Mouse (Mus musculus) thymus, adult 18-20 months (tissue): ENCODE results near the gene Agl.

Experiments used
- DNase-seq, 2 experiments: peaks; one replicate each; pipeline ENCODE4 v3.0.0; 2022; ENCODE audit warnings: mixed read lengths in 2 of 2

The Agl gene

DNA sequence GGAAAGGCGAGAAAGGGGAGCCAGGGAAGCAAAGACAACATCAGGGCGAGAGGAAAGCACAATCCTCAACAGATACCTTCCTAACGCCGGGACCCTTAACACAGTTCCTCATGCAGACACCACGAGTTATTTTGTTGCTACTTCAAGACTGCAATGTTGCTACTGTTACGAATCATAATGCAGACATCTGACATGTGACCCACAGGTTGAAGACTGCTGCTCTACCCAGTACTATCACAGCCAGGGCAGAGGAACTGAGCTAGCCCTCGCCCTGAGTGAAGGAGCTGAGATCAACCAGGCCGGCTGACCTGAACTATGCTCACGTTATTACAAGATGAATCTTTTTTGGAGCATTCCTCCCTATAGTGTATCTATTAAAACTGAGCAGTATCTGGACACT is 67.0 kb downstream of the Agl start:
- DNase-seq, result no peak

DNA sequence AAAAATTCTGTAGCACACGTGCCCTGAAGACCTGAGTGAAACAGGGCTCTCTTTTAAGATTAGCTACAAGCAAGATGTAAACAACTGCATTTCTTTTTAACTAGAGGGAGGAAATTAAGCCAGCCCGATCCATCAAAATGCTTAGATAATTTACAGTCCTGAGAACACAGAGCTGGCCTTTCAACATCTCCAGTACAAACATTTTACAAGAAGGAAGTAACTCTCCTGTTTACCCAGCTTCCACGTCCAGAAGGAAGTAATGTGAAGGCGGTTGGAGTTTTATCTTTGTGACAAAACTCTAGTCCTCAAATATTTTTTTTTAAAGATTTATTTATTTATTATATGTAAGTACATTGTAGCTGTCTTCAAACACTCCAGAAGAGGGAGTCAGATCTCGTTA is 67.9 kb downstream of the Agl start:
- no peak for DNase-seq

DNA sequence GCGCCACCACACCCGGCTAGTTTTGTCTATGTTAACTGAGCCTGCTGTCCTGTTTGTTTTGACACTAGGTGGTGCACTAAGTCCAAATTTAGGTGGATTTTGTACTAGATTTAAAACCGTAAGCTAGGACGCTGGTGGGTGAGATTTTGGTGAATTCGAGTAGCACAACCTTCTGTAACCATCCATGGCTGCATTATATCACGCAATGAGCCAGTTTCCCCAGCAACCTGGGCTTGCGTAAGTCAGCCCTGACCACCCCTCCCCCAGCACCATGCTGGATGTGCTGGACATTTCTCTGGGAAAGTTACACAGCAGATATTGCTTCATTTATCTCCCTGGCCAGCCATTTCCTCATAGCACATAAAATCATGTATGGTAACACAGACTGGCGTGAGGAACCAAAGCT is 70.6 kb downstream of the Agl start:
- DNase-seq, result no peak

DNA sequence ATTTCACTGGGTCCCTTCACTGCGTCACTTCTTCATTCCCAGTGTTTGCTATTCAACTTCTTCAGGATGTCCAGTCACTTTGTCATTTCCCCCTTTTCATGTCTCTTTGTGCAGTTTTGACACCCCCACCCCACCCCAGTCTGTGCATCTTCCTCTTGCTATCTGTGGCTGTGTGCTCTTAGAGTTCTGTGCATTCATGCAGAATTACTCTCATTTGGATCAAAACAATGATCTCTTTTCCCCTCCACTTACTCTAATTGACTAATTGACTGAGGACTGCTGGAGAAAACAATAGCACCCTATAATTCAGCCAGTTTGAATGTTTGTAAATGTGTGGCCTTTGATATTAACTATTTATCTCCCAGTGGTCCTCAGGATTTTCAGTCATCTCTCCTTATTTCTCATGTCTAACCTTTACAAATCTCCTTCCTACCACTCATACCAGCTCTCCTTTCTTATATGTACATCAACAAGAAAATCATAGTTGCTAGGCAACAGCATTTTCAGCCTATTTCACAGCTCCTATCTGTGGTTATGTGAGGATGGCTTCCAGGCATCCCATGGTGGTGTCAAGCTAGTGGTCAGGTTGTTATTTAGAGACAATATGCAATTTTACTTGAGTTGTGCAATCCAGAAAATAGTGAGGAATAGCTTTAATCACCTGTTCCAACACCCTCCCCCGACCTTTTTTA is 78.3 kb downstream of the Agl start:
- DNase-seq, result no peak

DNA sequence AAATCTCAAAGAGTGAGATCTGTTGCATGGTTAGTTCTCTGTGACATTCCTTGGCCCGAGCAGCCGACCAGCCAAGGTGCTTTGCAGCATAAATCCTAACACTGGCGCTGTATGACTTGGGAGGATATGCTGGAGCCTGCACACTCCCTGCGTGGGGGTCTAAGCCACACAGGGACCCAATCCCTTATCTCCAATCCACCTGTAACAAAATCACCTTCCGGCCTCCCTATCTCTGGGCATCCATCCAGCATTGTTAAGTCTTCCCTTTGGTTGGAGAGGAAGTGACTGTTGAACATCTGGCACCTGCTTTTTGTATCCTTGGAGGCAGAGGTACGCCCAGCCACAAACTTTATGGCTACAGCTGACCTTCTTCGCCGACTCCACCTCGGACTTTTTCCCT is 81.2 kb downstream of the Agl start:
- DNase-seq, result no peak

DNA sequence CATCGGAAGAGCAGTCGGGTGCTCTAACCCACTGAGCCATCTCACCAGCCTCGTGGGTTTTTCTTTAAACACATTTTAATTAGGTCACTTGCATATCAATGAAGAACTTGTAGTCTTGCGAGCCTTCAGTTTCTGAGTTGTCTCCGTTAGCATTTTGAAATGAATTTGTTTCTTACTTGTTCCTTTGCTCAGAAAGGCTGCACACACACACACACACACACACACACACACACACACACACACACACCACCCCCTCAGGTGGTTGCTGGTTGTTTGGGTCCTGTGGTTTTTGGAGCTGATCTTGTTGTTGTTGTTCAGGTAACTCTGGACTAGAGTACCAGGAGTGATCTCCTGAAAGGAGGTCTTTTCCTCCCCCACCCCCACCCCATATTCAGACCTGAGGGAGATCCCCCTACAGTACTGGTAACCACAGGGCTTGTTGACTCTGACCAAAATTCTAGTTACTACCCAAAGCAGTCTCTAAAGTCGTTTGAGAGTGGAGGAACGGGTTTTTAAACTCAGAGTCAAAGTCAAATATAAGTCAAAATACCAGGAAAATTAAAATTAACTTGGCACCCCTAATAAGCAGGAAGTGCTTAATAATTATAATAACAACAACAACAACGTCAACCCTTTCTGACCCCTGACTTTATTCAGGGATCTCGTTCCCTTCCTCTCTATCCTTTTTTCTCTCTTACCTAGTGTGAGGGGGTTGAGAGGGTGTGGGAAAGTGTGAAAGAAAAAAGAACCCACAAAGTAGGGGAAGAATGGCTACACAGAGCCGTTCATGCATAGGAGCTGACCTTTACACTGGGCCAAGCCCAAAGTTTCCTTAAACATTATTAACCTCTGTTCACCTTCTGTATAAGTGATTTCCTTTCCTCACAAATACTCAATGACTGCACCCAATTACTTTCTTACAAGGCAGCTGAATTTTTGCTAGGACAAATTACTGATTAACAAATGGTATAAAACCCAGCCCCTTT is 84.2 kb downstream of the Agl start:
- no peak for DNase-seq

DNA sequence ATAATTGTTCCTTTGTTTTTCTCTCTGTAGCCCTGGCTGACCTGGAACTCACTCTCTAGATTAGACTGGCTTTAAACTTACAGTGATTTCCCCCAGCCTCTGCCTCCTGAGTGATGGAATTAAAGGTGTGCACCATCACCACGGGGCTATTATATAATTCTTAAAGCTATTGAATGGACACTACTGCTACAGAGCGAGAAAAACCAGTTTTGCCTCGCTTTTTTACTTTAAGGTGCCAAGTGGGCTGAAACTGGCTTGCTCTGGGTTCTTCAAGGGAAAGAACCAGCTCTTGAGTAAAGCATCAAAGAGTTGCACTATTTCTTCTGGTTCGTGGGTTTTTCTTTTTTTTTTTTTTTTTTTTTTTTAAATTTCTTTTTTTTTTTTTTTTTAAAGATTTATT is 85.0 kb downstream of the Agl start:
- no peak for DNase-seq

DNA sequence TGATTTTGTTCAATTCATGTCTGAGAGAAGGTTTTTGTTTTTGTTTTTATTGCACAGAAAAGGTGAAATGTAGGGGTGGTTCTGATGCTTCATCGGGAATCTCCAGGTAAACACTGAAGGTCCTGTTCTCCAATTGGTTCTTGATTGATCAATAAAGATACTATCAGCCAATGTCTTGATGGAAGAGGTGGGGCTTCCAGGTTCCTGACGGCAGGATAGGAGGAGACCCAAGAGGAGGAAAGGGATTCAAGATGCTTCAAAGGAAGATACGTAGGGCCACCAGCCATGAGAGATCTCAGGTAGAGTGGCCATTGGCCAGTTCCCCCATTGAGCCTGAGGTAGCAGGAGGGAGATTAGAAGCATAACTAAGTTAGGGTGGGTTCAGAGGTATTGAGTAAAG is 89.0 kb downstream of the Agl start:
- no peak for DNase-seq

DNA sequence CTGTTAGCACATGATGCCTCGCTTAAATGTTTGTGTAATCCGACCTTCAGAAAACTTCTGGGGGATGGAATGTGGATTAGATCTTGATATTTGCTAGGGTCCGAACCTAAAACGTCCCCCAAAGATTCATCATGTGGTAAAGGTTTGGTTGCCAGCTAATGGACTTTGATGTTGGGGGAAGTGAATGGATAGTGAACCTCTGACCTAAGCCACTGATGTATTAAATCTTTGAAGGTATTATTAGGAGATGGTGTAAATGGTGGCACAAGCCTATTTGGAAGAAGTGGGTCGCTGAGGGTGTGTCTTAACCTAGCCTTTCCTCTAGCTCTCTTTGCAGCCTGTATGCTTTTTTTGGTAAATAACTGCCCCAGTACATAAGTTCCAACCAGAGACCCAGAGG is 94.9 kb downstream of the Agl start:
- no peak for DNase-seq

DNA sequence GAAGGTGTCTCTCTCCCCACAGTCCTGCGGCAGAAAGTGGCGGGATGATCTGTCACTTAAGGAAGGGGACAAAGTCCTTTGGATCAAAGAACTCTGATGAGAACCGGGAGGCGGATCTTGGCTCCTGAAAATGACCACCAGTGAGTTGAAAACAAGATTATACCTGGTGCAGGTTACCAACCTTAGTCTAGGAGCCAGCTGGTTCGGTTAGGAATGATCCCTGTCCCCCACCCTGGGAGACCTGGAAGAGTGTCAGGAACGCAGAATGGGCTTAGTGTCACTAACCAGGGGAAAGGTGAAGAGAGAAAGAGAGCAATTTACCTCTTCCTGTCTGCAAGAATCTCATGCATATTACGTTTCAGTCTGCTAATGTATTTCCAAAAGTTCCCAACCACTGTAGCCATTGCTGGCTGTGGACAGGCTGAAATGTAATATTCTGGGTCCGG is 95.5 kb downstream of the Agl start, which contains the start of gene Slc35a3:
Slc35a3 (minus strand) TSS at position 396 of the 446 bp plus-strand sequence.
- DNase-seq, result no peak

DNA sequence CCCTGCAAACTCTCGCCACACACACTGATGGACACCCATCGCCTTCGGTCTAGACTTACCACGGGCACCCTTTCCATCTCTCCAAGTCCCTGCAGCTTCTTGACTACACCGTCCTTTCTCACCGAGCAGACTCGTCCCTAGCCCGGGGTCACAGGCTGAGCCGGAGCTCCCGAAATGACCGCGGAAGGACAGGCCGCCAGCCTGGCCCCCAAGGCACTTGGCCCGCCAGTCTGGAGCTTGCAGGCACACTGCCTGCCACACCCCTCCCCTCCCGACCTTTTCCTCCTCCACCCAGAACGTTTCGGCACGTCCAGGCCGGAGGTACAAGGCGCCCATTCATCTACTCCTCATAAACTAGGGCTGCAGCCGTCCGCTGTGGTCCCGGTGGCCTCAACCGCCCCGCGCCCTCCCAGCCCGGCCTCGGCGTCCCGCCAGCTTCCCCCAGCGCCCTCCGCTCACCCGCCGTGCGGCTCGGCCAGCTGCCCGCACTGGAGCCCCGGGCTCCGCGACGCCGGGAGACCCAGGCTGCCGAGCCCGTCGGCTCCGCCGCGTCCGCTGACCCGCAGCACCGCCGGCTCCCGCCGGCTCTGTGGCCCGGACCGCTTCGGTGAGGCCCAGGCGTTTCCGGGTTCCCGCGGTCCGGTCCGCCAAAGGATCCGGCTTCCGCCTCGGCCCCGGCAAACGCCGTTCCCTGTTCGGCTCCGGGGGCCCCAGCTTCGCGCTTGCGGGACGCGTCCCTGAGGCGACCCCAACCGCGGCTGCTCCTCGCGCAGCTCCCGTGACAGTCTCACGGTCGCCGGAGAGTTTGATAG is 96.1 kb downstream of the Agl start:
- peak; percentile 36 to 42 for DNase-seq

DNA sequence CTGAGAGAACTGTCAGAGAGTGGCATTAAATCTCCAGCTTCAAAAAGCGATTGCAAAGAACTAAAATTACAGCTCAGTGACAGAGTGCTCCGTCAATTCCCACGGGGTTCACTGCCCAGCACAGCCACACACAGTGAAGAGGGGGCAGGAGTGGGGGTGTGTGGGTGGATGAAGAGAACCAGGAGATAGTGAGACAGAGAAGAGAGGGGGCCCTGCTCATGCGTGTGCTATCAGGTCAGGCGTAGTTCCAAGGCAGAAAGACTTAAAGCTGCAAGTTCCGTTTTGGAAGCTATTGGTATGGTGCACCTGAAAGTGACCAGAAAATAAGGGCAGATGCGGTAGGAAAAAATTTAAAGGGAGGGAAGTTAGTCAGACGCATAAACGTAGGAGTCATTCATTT is 97.0 kb downstream of the Agl start:
- no peak for DNase-seq

DNA sequence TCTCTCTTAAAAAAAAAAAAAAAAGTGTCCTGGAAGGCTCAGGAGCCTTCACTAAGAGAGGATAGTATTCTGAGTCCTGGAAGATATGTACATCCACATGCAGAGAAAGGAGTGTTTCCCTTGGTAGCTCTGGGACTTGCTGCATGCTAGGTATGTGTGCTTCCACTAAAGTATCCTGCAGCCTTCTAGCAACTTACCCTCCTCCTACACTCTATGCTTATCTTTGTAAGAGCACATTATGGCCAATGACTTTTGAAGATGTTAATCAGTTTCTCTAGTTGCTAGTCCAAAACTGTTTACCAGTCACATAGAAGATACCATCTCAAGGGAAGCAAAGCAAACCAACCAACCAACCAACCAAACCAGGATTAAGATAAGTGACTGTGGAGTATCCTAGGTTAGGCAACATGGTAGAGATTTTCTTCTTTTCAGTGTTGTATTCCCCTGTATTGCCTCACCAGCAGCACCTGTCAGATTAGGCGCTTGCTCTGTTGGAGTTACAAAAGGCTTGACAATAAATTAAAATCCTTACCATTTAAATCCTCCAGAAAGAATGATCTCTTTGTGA is 102.2 kb downstream of the Agl start:
- no peak for DNase-seq

DNA sequence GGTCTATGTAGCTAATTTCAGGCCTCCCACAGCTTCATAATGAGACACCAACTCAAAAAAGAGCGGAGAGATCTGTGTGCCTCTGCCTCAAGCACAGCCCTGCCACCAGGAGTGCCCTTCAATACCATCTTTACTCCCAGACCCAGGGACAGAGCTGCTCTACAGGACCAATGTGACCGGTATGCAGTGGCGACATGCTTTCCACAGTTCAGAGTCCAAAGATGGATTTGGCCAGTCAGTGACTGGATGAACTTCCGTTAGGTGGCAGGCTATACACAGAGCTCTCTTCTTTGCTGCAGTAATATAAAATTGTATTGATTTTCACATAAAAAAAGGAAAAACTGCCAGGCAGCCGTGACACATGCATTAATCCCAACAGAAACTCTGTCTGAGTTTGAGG is 104.1 kb downstream of the Agl start:
- no peak for DNase-seq

DNA sequence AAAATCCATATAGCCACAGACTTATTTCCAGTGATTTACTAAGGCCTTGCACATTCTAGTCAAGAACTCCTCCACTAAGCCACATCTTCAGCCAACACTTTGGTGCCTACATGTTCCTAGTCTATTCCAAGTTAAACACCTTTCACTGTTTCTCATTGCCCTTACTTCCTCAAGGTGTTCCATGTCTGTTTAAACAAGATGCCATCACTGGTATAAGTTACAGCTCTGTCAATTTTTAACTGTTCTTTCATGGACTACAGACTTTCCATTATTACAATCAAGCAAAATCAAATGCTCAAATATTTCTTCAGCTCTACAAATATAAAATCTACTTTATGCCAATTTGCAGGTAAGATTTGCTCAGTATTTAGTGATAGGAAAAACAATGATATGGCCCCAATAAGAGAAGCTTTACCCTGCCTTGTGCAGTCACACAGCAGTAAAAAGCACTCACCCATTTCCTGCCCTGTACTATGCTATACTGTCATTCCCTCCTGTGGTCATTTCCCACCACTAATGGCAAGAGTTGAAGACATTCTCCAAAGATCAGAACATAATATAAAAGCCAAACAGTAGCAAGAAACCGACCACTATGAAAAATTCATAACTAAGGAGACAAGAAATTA is 105.2 kb downstream of the Agl start:
- no peak for DNase-seq

DNA sequence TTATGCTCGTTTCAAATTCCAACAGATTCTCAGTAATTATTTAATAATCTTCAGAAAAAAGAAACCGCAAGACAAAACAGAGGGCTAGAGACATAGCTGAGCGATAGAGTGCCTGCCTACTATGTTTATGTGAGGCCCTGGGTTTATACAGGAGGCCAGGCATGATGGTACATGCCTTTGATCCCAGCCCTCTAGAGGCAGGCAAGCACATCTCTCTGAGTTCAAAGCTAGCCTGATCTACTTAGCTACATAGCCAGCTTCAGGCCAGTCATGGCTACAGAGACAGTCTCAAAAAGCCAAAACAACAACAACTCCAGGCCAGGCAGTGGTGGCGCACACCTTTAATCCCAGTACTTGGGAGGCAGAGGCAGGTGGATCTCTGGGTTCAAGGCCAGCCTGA is 106.4 kb downstream of the Agl start:
- DNase-seq, result no peak

DNA sequence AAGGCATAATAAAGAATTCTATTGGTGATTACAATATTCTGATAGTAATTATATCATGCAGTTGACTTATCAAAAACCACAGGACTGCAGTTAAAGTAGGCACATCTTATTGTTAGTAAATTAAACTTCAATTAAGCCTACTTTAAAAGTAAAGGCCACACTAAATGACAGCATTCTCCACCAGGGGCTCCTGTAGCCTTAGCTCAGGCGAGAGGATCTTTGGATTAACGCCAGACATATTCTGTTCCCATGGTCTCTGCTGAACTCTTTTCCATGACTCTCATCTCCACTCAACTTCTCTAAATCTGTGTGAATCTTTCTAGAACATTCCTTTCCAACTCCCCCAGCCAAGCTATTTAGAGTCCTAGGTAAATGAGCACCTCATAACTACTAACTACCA is 109.2 kb downstream of the Agl start:
- DNase-seq, result no peak

DNA sequence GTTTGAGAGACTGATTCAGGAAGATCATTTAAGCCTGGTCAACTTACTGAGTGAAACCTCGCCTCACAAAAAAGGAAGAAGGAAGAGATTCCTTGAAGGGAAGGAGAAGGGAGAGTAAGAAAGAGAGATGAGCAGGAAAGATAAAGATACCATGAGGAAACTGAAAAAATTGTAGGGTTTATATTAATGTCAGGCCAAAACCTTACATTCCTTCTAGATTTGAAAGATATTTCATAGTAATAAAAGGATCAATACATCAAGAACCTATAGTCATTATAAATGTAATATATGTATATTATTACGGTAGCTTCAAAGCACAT is 112.3 kb downstream of the Agl start:
- no peak for DNase-seq

DNA sequence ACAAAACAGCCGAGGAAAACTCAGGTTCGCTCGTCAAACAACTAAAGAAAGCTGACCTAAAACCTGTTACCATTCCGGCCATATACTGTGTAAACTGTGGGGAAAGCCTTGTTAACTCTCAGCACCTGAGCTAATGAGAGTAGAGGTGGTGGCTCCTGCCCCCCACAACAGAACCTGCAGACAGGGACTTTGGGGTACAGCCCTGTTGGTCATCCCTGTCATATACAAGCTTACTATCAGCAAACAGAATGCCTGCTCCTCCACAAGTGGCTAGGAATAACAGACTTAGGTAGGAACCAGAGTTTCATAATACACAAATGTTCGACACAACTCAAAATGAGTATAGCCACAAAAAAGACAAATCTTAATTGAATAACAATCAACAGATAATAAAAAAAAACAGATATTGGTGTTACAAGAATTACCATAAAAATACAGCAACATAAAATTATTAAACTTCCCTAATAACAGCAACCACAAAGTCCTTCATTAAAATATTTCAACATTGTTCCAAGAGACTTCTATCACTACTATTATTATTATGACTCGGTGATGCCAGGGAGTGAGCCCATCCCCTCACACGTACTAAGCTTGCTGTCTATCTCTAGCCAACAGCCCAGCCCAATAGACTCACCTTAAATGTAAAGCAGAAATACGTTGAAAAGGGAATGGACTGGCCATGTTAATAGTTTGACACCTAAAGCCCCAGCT is 112.9 kb downstream of the Agl start:
- DNase-seq, result no peak

DNA sequence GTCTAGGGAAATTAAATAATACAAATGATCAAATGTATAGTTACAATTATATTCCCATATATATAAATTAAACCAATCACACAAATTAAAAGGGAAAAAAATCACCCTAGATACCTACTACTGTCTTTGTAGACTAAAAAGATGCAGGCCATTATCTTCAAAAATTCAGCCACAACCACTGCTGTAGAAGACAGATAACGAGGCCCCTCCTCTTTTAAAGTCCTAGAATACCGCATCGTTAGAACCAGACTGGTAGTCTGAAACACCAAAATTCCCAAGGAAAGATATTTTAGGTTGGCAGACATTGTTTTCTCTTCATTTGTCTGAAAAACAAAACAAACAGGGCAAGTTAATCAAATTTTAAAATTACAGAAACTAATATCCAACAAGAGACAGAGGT is 113.7 kb downstream of the Agl start:
- DNase-seq, result no peak
